Mouse (Mus musculus) urinary bladder, postnatal 36 days (tissue): ENCODE results near the gene Zfp110.

Experiments
- DNase-seq, 2 experiments: peaks; one replicate each; pipeline ENCODE4 v3.0.0; 2022; ENCODE audit warnings: low spot score in 2 of 2, mixed read lengths in 1 of 2

Gene Zfp110

DNA sequence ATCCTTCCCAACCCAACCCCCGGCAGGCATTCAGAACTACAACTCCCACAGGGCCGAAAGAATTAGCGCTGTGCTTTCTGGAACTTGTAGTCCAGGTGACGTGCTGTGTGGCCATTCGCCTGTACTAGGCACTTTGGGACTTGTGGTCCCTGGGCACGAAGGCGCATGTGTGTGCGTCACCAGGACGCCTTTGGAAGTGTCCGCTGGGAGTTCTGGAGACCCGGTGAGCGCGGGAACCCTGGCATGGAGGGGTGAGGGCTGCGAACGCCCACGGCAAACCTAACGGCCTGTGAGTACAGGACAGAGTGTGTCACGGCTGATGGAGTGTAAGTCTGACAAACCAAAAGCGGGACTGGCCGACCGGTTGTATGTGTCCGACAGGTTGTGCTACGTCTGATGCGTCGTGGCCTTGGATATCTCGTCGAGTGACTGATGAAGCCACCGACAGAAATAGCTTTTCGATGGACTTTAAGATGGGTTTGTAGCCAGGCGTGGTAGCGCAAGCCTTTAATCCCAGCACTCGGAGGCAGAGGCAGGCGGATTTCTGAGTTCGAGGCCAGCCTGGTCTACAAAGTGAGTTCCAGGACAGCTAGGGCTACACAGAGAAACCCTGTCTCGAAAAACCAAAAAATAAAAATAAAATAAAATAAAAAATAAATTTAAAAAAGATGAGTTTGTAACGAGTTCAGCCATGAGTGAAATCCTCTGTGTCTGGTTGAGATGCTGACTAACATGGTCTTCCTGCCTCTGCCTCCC is 63.3 kb downstream of the Zfp110 start, which contains the start of gene Zscan22:
TSS of gene Zscan22 (plus strand) at position 161 of the 756 bp plus-strand sequence.
- DNase-seq = peak; percentile 88 to 92
